Mouse (Mus musculus) cortical plate, adult 2 months (tissue): ENCODE data around the gene Rnf38. TPM values are rescaled to one million over a fixed set of nuclear protein-coding genes. Genes with fewer than 3 reads are reported as not detected.

Experiments
- H3K27ac ChIP-seq: fragments of 200-500 bp; 2 replicates; pipeline ENCODE4 v1.5.1; 2012; ENCODE audit warnings: low read length, control low read depth, inconsistent platforms; ENCODE audit not compliant: insufficient read depth
- H3K4me1 ChIP-seq: fragments of 200-500 bp; 2 replicates; pipeline ENCODE4 v1.6.1; 2011; ENCODE audit warnings: low read length; ENCODE audit not compliant: control insufficient read depth, insufficient read depth
- H3K4me3 ChIP-seq: fragments of 200-500 bp; 2 replicates; pipeline ENCODE4 v1.5.1; 2011; ENCODE audit warnings: mild to moderate bottlenecking, low read length, control low read depth; ENCODE audit not compliant: insufficient read depth
- CTCF ChIP-seq: fragments of 200-500 bp; IDR thresholded peaks from 2 replicates; pipeline ENCODE4 v1.5.1; 2011; ENCODE audit warnings: mild to moderate bottlenecking, control low read depth, low read length; ENCODE audit not compliant: insufficient read depth; ENCODE audit errors: extremely low read depth
- POLR2A ChIP-seq: fragments of 200-500 bp; IDR thresholded peaks from 2 replicates; pipeline ENCODE4 v1.6.1; 2011; ENCODE audit warnings: mild to moderate bottlenecking, low read length, control low read depth; ENCODE audit not compliant: insufficient read depth; ENCODE audit errors: extremely low read depth
- polyA plus RNA-seq: library from polyadenylated mRNA; depleted of rRNA; stranded (reverse); fragments of >200 nt; gene quantifications from 2 replicates; pipeline ENCODE4 v1.2.3, GENCODE M21; 2012

The Rnf38 gene
- polyA plus RNA-seq, 1 experiment = 68.4 TPM

GRCm38 (mm10) chr4:44107339-44107738 lies 126.2 kb downstream of the Rnf38 start:
- TF ChIP-seq CTCF (no peak), POLR2A (no peak)
- Histone ChIP-seq H3K4me3 (no peak overlapping the region), H3K27ac (no peak overlapping the region), H3K4me1 (0 out of 2 replicates have a peak, but pooled peaks cover 3% of the 10 kb centered on the region)

GRCm38 (mm10) chr4:44106297-44106821 lies 127.2 kb downstream of the Rnf38 start:
- Histone ChIP-seq H3K4me3 (no peak overlapping the region), H3K4me1 (0 out of 2 replicates have a peak, but pooled peaks cover 3% of the 10 kb centered on the region), H3K27ac (no peak overlapping the region)
- TF ChIP-seq CTCF (no peak), POLR2A (no peak)

- no peak overlapping the region for H3K27ac ChIP-seq
- TF ChIP-seq POLR2A (no peak), CTCF (no peak)
- H3K4me1 ChIP-seq = 0 out of 2 replicates have a peak, but pooled peaks cover 3% of the 10 kb centered on the region
- no peak overlapping the region for H3K4me3 ChIP-seq
Observed at GRCm38 (mm10) chr4:44104195-44104917, 129.2 kb downstream of the Rnf38 start.

- Histone ChIP-seq H3K4me1 (0 out of 2 replicates have a peak, but pooled peaks cover 3% of the 10 kb centered on the region), H3K4me3 (no peak overlapping the region), H3K27ac (no peak overlapping the region)
- no peak for TF ChIP-seq CTCF
- TF ChIP-seq POLR2A = no peak
Observed at GRCm38 (mm10) chr4:44103620-44104019, 130.0 kb downstream of the Rnf38 start.

GRCm38 (mm10) chr4:44097576-44098335 lies 135.8 kb downstream of the Rnf38 start:
- Histone ChIP-seq H3K4me1 (no peaks in the 10 kb centered on the region), H3K4me3 (no peak overlapping the region), H3K27ac (no peak overlapping the region)
- no peak for TF ChIP-seq POLR2A
- TF ChIP-seq CTCF = no peak

- Histone ChIP-seq H3K4me1 (no peaks in the 10 kb centered on the region), H3K27ac (no peak overlapping the region), H3K4me3 (no peak overlapping the region)
- TF ChIP-seq CTCF = no peak
Observed at GRCm38 (mm10) chr4:44094475-44094874, 139.1 kb downstream of the Rnf38 start.

- Histone ChIP-seq H3K27ac (no peak overlapping the region), H3K4me1 (no peaks in the 10 kb centered on the region), H3K4me3 (no peak overlapping the region)
- TF ChIP-seq POLR2A = no peak
- no peak for TF ChIP-seq CTCF
Observed at GRCm38 (mm10) chr4:44092359-44092758, 141.2 kb downstream of the Rnf38 start.

GRCm38 (mm10) chr4:44085566-44085965 lies 148.0 kb downstream of the Rnf38 start:
- no peaks in the 10 kb centered on the region for H3K4me1 ChIP-seq
- H3K4me3 ChIP-seq = no peak overlapping the region
- TF ChIP-seq POLR2A (no peak), CTCF (no peak)
- H3K27ac ChIP-seq = no peak overlapping the region

GRCm38 (mm10) chr4:44084602-44085325 lies 148.8 kb downstream of the Rnf38 start:
- Histone ChIP-seq H3K4me3 (no peak overlapping the region), H3K27ac (no peak overlapping the region), H3K4me1 (no peaks in the 10 kb centered on the region)
- TF ChIP-seq POLR2A = no peak
- TF ChIP-seq CTCF = no peak

GRCm38 (mm10) chr4:44083945-44084344 lies 149.6 kb downstream of the Rnf38 start, which contains the start of gene Gne:
Gene Gne (minus strand): TSS chr4:44084177.
- no peak for TF ChIP-seq CTCF
- TF ChIP-seq POLR2A = no peak
- H3K4me1 ChIP-seq = no peaks in the 10 kb centered on the region
- no peak within 1 kb of the TSS for H3K4me3 ChIP-seq
- H3K27ac ChIP-seq = no peak within 1 kb of the TSS
